Mouse (Mus musculus): ENCODE data around the gene Txnip.

- TF ChIP-seq GATA1 (IDR thresholded peaks at IDR 0.05; ENCODE audit: borderline replicate concordance, low read length) (no peak), FLI1 (IDR thresholded peaks at IDR 0.05; ENCODE audit: low read length) (no peak)
Observed at GRCm38 (mm10) chr3:96534300-96534699, 23.5 kb upstream of the Txnip start.

All from megakaryocyte, embryonic 14.5 days (primary cell).